Mouse (Mus musculus) E14TG2a.4 (cell line): ENCODE results near the gene Ncoa3.
A peak's percentile ranks its signal among the peaks of the same experiment; 100 is the strongest.

Source experiments
- H3K27me3 ChIP-seq: 2 replicates; pipeline ENCODE4 v1.6.1; 2014; ENCODE audit warnings: low read length, control low read depth; ENCODE audit not compliant: insufficient read depth
- H3K36me3 ChIP-seq: 2 replicates; pipeline ENCODE4 v1.6.1; 2014; ENCODE audit warnings: low read length, control low read depth; ENCODE audit not compliant: insufficient read depth
- H3K4me1 ChIP-seq: replicated peaks from 2 replicates; pipeline ENCODE4 v1.6.1; 2014; ENCODE audit warnings: low read depth, low read length, control low read depth
- H3K4me3 ChIP-seq: replicated peaks from 2 replicates; pipeline ENCODE4 v1.5.1; 2014; ENCODE audit warnings: mild to moderate bottlenecking, low read length
- H3K9me3 ChIP-seq: 2 replicates; pipeline ENCODE4 v1.6.1; 2014; ENCODE audit warnings: low read length, control low read depth
- CTCF ChIP-seq: conservative IDR thresholded peaks from 2 replicates; pipeline ENCODE4 v1.5.1; 2014; ENCODE audit warnings: low read length
- NANOG ChIP-seq: IDR thresholded peaks from 2 replicates; pipeline ENCODE4 v1.6.1; 2014; ENCODE audit warnings: borderline replicate concordance, low read length, mixed read lengths
- POU5F1 ChIP-seq: IDR thresholded peaks from 2 replicates; pipeline ENCODE4 v1.6.1; 2014; ENCODE audit warnings: low read length, borderline replicate concordance

Ncoa3 gene

DNA sequence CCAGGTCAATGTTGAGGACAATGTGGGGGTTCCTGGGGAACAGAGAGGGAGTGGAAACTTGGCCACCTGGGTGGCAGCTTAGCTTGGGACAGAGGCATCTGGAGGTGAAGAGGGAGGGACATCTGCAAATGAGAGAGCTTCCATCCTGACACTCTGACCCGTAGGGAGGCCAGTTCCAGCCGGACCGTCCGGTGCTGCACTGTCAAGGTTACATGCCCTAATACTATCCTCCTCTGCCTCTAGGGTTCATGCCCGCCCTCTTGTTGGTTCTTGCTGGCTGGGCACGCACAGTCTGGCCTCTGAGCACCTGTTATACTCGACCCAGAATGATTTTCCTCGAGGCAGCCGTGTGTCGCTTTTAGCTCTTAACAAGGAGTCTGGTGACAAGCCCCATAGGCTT lies 93.3 kb downstream of the Ncoa3 start:
- peaks cover 71% of the 10 kb centered on the region for H3K4me1 ChIP-seq

DNA sequence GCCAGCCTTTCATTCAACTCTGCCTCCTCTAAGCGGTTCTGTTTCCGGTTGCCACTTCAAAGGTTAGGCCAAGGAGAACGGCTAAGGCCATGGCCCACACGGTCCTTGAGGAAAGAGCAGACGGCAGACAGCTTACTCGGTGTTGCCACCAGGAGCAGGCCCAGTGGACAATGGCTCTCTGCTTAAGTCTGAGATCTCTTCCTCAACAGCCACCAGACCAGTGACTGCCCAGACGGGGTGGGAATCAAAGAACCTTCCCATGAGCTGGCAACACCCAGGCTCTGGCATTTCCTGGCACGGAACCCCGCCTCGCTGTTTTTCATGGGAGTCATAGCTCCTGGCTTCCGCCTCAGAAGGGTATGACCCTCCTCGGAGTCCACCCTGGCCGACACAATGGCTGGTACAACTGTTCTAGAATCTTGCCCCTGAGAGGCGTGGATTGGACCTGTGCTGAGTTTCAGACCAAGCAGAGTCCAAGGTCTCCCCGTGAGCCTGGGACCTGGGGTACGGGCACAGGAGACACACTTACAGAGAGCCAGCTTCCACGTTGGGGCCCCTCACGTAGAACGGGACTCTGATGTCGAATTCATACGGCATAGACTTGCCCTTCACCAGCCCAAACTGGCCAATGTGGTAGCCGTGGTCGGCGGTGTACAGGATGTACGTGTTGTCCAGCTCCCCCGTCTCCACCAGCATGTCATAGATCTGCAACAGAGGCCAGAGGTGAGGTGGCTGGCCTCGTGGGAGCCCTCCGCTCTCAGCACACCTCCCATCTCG lies 94.2 kb downstream of the Ncoa3 start:
- H3K27me3 ChIP-seq = no peaks in the 10 kb centered on the region
- H3K4me1 ChIP-seq = peaks cover 62% of the 10 kb centered on the region
- no peaks in the 10 kb centered on the region for H3K9me3 ChIP-seq
- H3K4me3 ChIP-seq = peak overlapping the region; percentile 17; the same call in 1 of the 2 replicates
- H3K36me3 ChIP-seq = peaks cover 96% of the 10 kb centered on the region
- TF ChIP-seq POU5F1 = no peak
- TF ChIP-seq NANOG = no peak
- no peak for TF ChIP-seq CTCF

More for the DNA sequence above, 93.3 kb downstream of the Ncoa3 start:
- peaks cover 96% of the 10 kb centered on the region for H3K36me3 ChIP-seq
- H3K27me3 ChIP-seq = no peaks in the 10 kb centered on the region
- no peaks in the 10 kb centered on the region for H3K9me3 ChIP-seq
- no peak for TF ChIP-seq CTCF
- no peak for TF ChIP-seq NANOG
- no peak for TF ChIP-seq POU5F1
- H3K4me3 ChIP-seq = 0 out of 2 replicates have a peak overlapping the region, but pooled peaks have one; percentile 17

DNA sequence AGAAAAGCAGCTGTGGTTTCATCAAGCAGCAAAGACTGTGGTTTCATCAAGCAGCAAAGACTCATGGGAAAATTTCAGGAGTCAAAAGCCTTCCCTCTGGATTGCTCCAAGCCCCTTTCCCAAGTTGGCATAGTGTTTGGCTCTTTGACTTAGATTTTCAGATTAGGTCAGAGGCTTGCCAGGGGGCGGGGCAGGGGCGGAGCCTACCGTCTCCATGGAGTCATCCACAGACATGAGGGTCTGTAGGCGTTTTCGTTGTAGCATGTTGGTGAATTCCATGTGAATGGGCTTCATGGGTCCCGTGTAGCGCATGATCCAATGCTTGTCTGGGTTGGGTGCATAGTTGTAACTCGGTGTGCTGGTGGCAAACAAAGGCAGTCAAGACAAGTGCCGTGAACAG lies 96.6 kb downstream of the Ncoa3 start:
- Histone ChIP-seq H3K4me3 (no peak overlapping the region), H3K36me3 (peaks cover 97% of the 10 kb centered on the region), H3K9me3 (0 out of 2 replicates have a peak, but pooled peaks cover 4% of the 10 kb centered on the region), H3K4me1 (peaks cover 38% of the 10 kb centered on the region), H3K27me3 (no peaks in the 10 kb centered on the region)
- TF ChIP-seq CTCF (no peak), NANOG (no peak), POU5F1 (no peak)

DNA sequence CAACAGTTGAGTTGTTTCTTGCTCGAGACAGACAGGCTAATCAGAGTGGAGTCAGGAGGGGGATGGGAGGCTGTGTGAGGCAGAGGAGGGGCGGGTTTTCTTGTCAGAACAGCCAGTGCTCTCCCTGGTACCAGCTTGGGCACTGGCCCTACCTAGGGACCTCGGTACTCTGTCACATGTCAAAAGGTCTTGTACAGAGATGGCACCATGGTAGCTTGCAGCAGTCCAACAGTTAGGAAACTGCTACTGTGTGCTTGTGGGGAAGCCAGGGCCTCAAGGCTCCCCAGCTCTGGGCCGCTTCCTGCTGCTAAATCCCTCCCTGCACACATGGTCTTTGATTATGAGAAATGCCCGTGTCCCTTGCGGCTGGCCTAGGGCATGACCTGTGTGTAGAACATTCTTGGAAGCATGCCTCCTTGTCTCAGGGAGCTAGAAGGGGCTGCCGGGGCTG lies 97.7 kb downstream of the Ncoa3 start:
- no peak overlapping the region for H3K4me3 ChIP-seq
- peaks cover 32% of the 10 kb centered on the region for H3K4me1 ChIP-seq
- TF ChIP-seq NANOG = no peak
- no peak for TF ChIP-seq POU5F1
- TF ChIP-seq CTCF = no peak
- no peaks in the 10 kb centered on the region for H3K27me3 ChIP-seq
- H3K9me3 ChIP-seq = 0 out of 2 replicates have a peak, but pooled peaks cover 4% of the 10 kb centered on the region
- H3K36me3 ChIP-seq = peaks cover 98% of the 10 kb centered on the region

DNA sequence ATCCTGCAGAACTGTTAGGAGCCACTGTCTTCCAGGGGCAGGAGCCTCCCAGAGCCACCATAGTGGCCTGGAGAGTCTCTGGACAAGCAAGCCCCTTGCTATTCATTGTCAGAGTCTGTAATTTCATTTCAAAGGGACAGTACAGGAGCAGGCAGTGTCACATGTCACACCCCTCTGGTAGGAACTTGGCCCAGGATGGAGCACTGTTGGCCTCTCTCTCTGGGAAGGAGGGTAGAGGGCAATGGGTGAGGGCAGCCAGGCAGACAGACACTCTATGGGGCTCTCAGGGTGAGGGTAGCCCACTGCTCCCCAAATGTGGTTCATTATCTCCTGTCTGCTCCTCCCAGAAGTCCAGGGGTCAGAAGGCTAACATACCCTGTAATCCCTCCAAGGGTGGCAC lies 99.2 kb downstream of the Ncoa3 start:
- H3K36me3 ChIP-seq = peaks cover 88% of the 10 kb centered on the region
- H3K4me1 ChIP-seq = peaks cover 18% of the 10 kb centered on the region
- H3K4me3 ChIP-seq = no peak overlapping the region
- no peak for TF ChIP-seq NANOG
- TF ChIP-seq POU5F1 = no peak
- no peak for TF ChIP-seq CTCF
- H3K27me3 ChIP-seq = no peaks in the 10 kb centered on the region
- H3K9me3 ChIP-seq = 0 out of 2 replicates have a peak, but pooled peaks cover 4% of the 10 kb centered on the region

DNA sequence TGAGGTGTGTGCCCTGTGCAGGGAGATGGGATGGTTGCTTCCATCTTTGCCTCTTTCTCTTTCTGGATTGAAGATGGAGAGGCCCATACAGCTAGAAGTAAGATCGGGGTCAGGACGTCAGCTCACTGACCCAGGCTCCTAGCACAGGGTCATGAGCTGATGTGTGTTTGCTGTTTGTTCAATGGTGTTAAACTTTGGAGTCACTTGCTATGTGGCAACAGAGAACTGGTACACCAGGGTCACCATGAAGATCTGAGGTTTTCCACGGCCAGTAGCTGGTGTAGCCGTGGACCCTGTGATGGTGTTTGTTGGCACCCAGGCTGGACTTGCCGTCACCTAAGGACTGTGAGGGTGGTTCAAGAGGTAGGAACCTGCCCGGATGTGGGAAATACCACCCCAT lies 100.0 kb downstream of the Ncoa3 start:
- peaks cover 81% of the 10 kb centered on the region for H3K36me3 ChIP-seq
- H3K9me3 ChIP-seq = 0 out of 2 replicates have a peak, but pooled peaks cover 4% of the 10 kb centered on the region
- H3K27me3 ChIP-seq = no peaks in the 10 kb centered on the region
- H3K4me3 ChIP-seq = no peak overlapping the region
- peaks cover 10% of the 10 kb centered on the region for H3K4me1 ChIP-seq
- TF ChIP-seq POU5F1 = no peak
- TF ChIP-seq NANOG = no peak
- TF ChIP-seq CTCF = no peak

DNA sequence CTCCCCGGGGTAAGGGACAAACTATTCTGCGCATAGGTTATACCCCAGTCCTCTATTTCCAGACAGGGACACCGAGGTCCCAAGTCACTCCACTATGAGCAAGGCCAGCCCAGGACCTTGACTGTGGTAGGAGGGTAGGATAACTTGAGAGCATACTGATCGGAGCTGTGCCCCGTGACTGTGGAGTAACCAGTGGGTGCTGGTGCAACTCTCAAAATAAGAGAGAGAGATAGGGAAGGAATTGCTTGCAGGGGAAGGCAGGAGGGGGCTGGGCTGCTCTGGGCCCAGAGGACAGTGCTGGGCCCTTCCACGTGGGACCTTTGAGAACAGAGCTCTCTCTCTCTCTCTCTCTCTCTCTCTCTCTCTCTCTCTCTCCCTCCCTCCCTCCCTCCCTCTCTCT lies 103.9 kb downstream of the Ncoa3 start:
- peaks cover 73% of the 10 kb centered on the region for H3K36me3 ChIP-seq
- peaks cover 16% of the 10 kb centered on the region for H3K4me1 ChIP-seq
- TF ChIP-seq NANOG (no peak), POU5F1 (no peak), CTCF (no peak)
- no peaks in the 10 kb centered on the region for H3K27me3 ChIP-seq
- no peak overlapping the region for H3K4me3 ChIP-seq
- 0 out of 2 replicates have a peak, but pooled peaks cover 4% of the 10 kb centered on the region for H3K9me3 ChIP-seq

DNA sequence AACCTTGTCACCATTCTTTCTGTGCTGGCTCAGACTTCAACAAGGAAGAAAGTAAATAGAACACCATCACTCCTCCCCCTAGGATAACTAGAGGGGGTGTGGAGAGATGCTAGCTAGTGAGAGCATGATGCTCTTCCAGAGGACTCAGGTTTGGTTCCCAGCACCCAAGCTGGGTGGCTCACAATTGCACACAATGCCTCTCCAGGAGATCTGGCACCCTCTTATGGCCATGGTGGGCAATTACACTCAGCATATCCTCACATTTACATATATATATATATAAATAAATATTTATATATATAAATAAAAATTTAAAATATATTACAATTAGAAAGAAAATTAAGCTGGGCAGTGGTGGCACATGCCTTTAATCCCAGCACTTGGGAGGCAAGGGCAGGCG lies 104.4 kb downstream of the Ncoa3 start:
- H3K4me3 ChIP-seq = no peak overlapping the region
- H3K9me3 ChIP-seq = 0 out of 2 replicates have a peak, but pooled peaks cover 4% of the 10 kb centered on the region
- H3K27me3 ChIP-seq = no peaks in the 10 kb centered on the region
- peaks cover 21% of the 10 kb centered on the region for H3K4me1 ChIP-seq
- TF ChIP-seq CTCF = peak; percentile 58
- no peak for TF ChIP-seq POU5F1
- no peak for TF ChIP-seq NANOG
- H3K36me3 ChIP-seq = peaks cover 73% of the 10 kb centered on the region
